Mouse (Mus musculus) left cerebral cortex, postnatal 36 days (tissue): ENCODE data around the gene Rbm24. TPM values are rescaled to one million over a fixed set of nuclear protein-coding genes. Genes with fewer than 3 reads are reported as not detected.
A peak's percentile ranks its signal among the peaks of the same experiment; 100 is the strongest.

Source experiments
- DNase-seq, 2 experiments: peaks; one replicate each; pipeline ENCODE4 v3.0.0; 2021 to 2022; ENCODE audit warnings: low spot score in 2 of 2, mixed read lengths in 1 of 2
- intact Hi-C: fragments of 180-260 bp; cut with DNase I; formaldehyde crosslinking; loops from one replicate; pipeline ENCODE4 v1.15.1; 2025
- total RNA-seq, 2 experiments: library from RNA; stranded (reverse); gene quantifications; 2 replicates each; pipeline ENCODE4 v1.2.3; 2021

The Rbm24 gene
- total RNA-seq: 10 to 100 TPM; 19.7 to 23.8 TPM

DNA sequence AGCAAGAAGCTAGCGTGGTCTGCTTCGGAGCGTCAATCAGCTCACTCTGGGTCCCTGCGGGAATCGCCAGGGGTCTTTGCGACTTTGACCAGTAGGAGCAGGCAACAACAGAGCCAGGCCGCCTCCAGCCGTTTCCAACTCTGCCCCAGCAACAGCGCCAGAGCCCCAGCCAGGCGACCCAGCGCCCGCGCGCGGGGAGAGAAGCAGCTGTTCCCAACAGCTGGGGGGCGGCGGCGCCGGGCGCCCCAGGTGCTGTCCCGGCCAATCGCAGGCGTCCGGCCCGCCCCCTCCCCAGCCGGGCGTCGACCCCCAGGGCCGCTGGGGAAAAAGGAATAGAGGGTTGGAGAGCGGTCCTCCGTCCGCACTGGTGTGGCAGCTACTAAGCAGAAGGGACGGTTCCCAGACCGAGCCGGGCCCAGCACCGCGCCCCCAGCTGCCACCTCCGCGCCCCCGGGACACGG lies at the start of gene Rbm24:
Gene Rbm24 (plus strand): TSS at position 294 of the 461 bp plus-strand sequence.
- intact Hi-C loops: loop anchor here (1.0 to 10.0 kb wide), 4 partner anchors 73 to 247 kb away; partner anchors contain the start of gene Fam8a1
- DNase-seq: peak; percentile 43 to 68

- DNase-seq: no peak
- intact Hi-C loops: no loop called here
These were observed 45.4 kb upstream of the Rbm24 start for GRCm38 (mm10) chr13:46372884-46373283.

DNA sequence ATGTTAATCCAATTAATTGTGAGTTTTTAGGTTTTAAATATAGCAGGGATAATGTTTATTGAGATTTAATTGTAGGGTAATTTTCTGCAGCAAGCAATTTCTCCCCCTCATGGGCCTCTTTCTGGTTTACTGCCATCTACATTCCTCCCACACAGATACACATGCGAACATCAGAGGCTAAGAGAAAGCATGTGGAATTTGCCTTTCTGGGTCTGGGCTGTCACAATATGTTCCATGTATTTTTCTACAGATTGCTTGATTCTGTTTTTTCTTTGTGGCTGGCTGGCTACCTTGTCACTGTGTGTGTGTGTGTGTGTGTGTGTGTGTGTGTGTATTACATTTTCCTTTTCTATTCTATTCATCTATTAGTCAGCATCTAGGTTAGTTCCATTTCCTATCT lies 42.9 kb upstream of the Rbm24 start:
- DNase-seq: no peak
- intact Hi-C loops: no loop called here

DNA sequence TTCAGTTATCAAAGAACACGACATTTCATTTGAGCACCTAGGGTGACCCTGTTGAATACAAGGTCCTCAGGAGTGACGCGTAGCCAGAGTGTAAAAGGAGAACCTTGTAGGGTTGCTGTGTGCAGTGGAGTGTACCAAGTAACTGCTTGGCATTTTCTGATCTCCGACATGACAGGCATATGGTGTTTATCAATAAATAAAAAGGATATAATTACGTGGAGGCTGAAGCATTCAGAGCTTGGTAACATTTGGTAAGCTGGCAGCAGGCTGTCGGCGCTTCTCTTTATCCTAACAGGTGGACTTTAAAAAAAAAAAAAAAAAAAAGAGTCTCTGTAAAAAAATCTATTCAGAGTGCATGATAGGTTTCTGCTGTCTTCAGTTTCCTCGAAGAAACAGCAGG lies 30.8 kb upstream of the Rbm24 start:
- intact Hi-C loops: no loop called here
- DNase-seq: no peak

GRCm38 (mm10) chr13:46391654-46392053 lies 26.6 kb upstream of the Rbm24 start:
- intact Hi-C loops: no loop called here
- DNase-seq: no peak

- intact Hi-C loops: no loop called here
- DNase-seq: no peak
These were observed 25.3 kb upstream of the Rbm24 start for GRCm38 (mm10) chr13:46392893-46393292.

DNA sequence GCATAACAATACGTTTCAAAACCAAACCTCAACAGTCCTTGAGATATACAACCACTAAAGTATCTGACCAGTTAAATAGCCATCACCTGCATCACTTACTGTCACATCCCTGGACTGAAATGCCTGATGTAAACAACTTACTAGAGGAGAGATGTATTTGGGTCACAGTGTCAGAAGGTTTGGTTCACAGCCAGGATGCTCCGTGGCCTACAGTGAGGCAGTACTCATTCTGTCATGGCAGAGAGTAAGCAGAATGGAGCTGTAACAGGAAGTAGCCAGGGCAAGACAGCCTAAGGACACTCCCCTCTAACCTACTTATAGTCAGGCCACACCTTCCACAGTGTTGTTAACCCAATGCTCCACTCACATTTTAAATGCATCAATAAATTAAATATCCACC lies 24.3 kb upstream of the Rbm24 start:
- DNase-seq: no peak
- intact Hi-C loops: no loop called here

GRCm38 (mm10) chr13:46397235-46397634 lies 21.0 kb upstream of the Rbm24 start:
- DNase-seq: no peak
- intact Hi-C loops: no loop called here

DNA sequence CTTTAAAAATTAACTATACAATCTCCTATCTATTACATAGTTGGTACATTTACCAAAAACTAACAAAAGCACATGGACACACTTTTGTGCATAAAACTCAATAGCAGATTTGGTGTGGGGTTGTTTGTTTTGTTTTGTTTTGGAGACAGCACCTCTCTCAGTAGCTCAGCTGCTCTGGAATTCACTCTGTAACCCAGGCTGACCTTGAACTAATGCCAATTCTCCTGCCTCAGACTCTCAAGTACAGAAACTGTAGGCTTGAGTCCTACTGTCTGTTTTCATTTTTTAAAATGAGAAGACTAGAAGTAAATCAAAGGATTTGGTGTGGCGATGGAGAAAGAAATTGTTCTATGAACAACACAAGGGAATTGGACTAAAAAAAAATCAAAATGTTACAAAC lies 11.1 kb upstream of the Rbm24 start:
- no peak for DNase-seq
- intact Hi-C loops: no loop called here

GRCm38 (mm10) chr13:46412247-46412646 lies 6.0 kb upstream of the Rbm24 start:
- no peak for DNase-seq
- intact Hi-C loops: loop anchor here (10.0 kb wide), 3 partner anchors 67 to 253 kb away; partner anchors contain the start of gene Fam8a1

DNA sequence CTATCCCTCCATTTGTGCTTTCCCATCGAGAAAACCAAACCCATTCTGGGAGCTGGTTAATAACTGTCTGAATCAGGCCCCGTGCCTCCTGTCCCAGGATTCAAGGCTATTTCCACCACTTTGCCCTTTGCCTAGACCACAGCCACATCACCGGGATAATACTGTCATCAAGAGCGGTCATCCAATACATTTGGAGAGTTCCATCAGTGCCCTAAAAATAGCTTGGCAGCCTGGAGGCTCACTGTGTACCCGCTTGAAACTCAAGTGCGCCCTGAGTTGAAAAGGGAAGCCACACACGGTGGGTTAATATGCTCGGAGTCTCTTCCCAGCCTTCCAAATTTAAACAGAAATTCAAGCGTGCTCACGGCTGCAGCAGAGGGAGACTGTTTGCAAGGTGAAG lies 4.6 kb upstream of the Rbm24 start:
- intact Hi-C loops: loop anchor here (10.0 kb wide), 3 partner anchors 69 to 251 kb away; partner anchors contain the start of gene Fam8a1

DNA sequence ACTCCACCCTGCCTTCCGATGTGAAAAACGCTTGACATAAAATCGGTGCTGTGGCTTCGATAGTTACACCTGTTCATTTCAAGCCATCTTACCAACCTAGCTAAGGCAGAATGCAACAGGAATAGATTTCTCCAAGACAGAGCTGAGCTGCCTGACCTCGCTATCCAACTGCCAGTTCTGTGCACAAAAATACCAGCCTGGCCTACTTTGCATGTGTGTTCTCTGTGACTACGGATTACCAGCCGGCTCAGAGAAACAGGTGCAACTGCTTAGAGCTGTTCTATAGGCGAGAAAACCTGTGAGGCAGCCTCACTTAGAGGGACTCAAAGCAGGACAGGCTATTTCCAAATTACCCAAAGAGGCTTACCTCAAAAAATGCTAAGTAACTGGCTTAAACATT lies 4.2 kb upstream of the Rbm24 start:
- peak in 1 of 2 experiments; percentile 30 for DNase-seq
- intact Hi-C loops: loop anchor here (10.0 kb wide), 3 partner anchors 69 to 251 kb away; partner anchors contain the start of gene Fam8a1

More for the DNA sequence above, 4.6 kb upstream of the Rbm24 start:
- DNase-seq: no peak

- DNase-seq: no peak
- intact Hi-C loops: loop anchor here (10.0 kb wide), 3 partner anchors 71 to 249 kb away; partner anchors contain the start of gene Fam8a1
These were observed 2.2 kb upstream of the Rbm24 start for GRCm38 (mm10) chr13:46416021-46416420.

GRCm38 (mm10) chr13:46417594-46417993 lies 640 bp upstream of the Rbm24 start:
- intact Hi-C loops: loop anchor here (10.0 kb wide), 3 partner anchors 73 to 247 kb away; partner anchors contain the start of gene Fam8a1
- no peak for DNase-seq

- DNase-seq: peak; percentile 61
- intact Hi-C loops: loop anchor here (1.0 to 10.0 kb wide), 4 partner anchors 74 to 246 kb away; partner anchors contain the start of gene Fam8a1
These were observed 704 bp downstream of the Rbm24 start for GRCm38 (mm10) chr13:46418731-46419545.

- intact Hi-C loops: loop anchor here (10.0 kb wide), 3 partner anchors 75 to 245 kb away; partner anchors contain the start of gene Fam8a1
These were observed 1.4 kb downstream of the Rbm24 start for GRCm38 (mm10) chr13:46419648-46420047.

GRCm38 (mm10) chr13:46420095-46420494 lies 1.9 kb downstream of the Rbm24 start:
- no peak for DNase-seq
- intact Hi-C loops: no loop called here

More at GRCm38 (mm10) chr13:46419648-46420047, 1.4 kb downstream of the Rbm24 start:
- peak in 1 of 2 experiments; percentile 30 for DNase-seq

- intact Hi-C loops: no loop called here
- DNase-seq: no peak
These were observed 5.6 kb downstream of the Rbm24 start for GRCm38 (mm10) chr13:46423805-46424204.

DNA sequence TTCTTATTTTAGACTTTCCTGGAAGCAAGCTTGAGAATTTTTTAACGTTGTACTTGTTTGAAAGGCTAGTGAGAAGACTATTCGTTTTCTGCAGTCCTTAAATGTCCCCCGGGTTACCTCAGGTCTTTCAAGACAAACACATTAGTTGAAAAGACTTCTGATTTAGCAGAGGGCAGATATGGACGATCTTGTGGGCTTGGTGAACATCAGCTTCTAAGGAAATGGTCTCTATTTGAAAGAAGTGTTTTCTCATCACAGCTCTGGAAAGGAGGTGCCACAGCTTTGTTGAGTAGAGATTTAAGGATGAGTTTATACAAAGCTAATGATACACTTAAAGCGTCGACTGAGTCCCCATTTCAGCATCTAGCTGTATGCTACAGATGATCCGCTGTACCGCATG lies 6.1 kb downstream of the Rbm24 start:
- intact Hi-C loops: no loop called here
- DNase-seq: no peak

DNA sequence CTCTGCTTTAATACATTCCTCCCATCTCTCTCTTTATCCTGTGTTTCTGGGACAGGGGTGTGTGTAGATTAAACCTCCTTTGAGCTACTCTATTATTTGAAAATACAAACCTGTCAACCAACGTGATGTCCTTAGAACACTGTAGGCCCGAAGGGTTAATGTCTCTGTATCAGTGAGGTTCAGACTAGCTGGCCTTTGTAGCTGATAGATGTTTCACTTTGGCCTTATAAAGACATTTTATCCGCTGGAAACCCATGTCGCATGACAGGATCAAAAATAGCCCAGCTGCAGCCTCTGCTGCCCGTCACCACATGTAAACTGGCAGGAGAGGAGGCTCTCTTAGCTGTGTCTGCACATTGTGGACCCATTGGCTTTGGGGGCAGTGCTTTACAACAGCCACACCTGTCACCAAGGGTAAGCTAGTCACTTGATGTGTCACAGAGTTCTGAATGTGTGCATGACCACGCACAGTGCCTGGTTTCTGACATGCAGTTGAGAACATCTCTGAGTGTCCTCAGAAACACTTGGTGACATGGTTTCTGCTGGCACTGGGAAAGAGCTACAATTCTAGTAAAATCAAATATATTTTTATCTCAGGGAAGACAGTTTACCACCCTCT lies 8.5 kb downstream of the Rbm24 start:
- intact Hi-C loops: no loop called here
- DNase-seq: no peak
